Mouse (Mus musculus) megakaryocyte, embryonic 14.5 days (primary cell): Measurements from ENCODE around the gene Hk3. TPM values are rescaled to one million over a fixed set of nuclear protein-coding genes. Genes with fewer than 3 reads are reported as not detected.

Experiments used
- H3K27me3 ChIP-seq: replicated peaks from 2 replicates; pipeline ENCODE3; 2012; ENCODE audit warnings: inconsistent platforms
- H3K36me3 ChIP-seq: replicated peaks from 2 replicates; pipeline ENCODE3; 2012; ENCODE audit warnings: low read length, inconsistent platforms, mixed read lengths
- H3K4me1 ChIP-seq: 2 replicates; pipeline ENCODE4 v1.6.1; 2012; ENCODE audit warnings: inconsistent platforms
- H3K4me3 ChIP-seq: replicated peaks from 2 replicates; pipeline ENCODE3; 2012; ENCODE audit warnings: moderate library complexity, mild to moderate bottlenecking, inconsistent platforms
- H3K9me3 ChIP-seq: 2 replicates; pipeline ENCODE4 v1.6.1; 2012; ENCODE audit warnings: inconsistent platforms
- GATA1 ChIP-seq: IDR thresholded peaks from 3 replicates; pipeline ENCODE4 v1.6.1; 2012; ENCODE audit warnings: mixed read lengths, low read length, inconsistent platforms, borderline replicate concordance
- polyA plus RNA-seq: library from polyadenylated mRNA; stranded (reverse); fragments of >175 nt; gene quantifications from 2 replicates; pipeline ENCODE4 v1.2.3, GENCODE M21; 2012; ENCODE audit warnings: low replicate concordance; ENCODE audit not compliant: insufficient read depth

Gene Hk3
- polyA plus RNA-seq, 1 experiment: 10.3 TPM

DNA sequence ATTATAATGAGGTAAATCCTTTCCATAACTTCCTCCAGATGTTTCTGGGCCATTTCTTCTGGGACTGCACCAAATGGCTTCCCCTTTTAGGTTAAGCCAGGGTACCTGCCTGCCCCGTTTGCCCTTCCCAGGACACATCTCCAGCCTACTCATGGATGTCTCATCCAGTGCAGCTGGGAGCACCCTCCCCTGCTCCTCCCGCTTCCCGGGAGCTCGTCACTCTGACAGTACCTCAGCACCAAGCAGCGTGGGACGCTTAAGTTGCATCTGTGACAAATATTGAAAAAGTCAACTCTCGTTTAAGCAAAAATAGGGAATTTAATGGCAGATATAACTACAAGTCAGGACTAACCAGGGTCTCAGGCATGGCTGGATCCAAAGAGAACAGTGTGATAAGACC lies 63.9 kb downstream of the Hk3 start:
- H3K36me3 ChIP-seq: no peaks in the 10 kb centered on the region
- H3K9me3 ChIP-seq: no peaks in the 10 kb centered on the region
- TF ChIP-seq GATA1: no peak
- no peak overlapping the region for H3K4me3 ChIP-seq
- peaks cover 90% of the 10 kb centered on the region for H3K27me3 ChIP-seq
- peaks cover 8% of the 10 kb centered on the region; the same call in 1 of the 2 replicates for H3K4me1 ChIP-seq

Other genes with a start within 250 kb of the Hk3 start
- not detected in 2 replicates for gene Eif4e1b, start 237.4 kb downstream of the Hk3 start, polyA plus RNA-seq
- gene Tspan17, start 232.0 kb downstream of the Hk3 start, polyA plus RNA-seq: 4.5 and 8.0 TPM in 2 replicates
- not detected in 2 replicates for gene Unc5a, start 72.0 kb downstream of the Hk3 start, polyA plus RNA-seq
- gene Uimc1, start 78.9 kb upstream of the Hk3 start, polyA plus RNA-seq: 1.2 and 4.7 TPM in 2 replicates
- gene Zfp346, start 83.9 kb upstream of the Hk3 start, polyA plus RNA-seq: 2.4 TPM in 1 of 2 replicates, not detected in the other
- not detected in 2 replicates for gene Gm17617, start 112.2 kb upstream of the Hk3 start, polyA plus RNA-seq
- not detected in 2 replicates for gene Fgfr4, start 131.3 kb upstream of the Hk3 start, polyA plus RNA-seq
- 2.5 and 2.7 TPM in 2 replicates for gene Nsd1, start 188.4 kb upstream of the Hk3 start, polyA plus RNA-seq